Mouse (Mus musculus) adrenal gland, postnatal 14 days (tissue): ENCODE data around the gene Shb. TPM values are rescaled to one million over a fixed set of nuclear protein-coding genes. Genes with fewer than 3 reads are reported as not detected.

Experiments
- DNase-seq: peaks from one replicate; pipeline ENCODE4 v3.0.0; 2021; ENCODE audit warnings: mixed read lengths
- total RNA-seq: library from RNA; stranded (reverse); gene quantifications from 2 replicates; pipeline ENCODE4 v1.2.3, GENCODE M21; 2021

Shb gene
- total RNA-seq, 1 experiment from 2014 or later, result 76.8 TPM

- DNase-seq, result peak; percentile 49
Measured at GRCm38 (mm10) chr4:45527562-45528354, 4.5 kb downstream of the Shb start.

GRCm38 (mm10) chr4:45526846-45527561 lies 5.3 kb downstream of the Shb start:
- DNase-seq, result no peak

- no peak for DNase-seq
Measured at GRCm38 (mm10) chr4:45526175-45526574, 6.1 kb downstream of the Shb start.

- DNase-seq, result no peak
Measured at GRCm38 (mm10) chr4:45525541-45525940, 6.7 kb downstream of the Shb start.

- DNase-seq, result no peak
Measured at GRCm38 (mm10) chr4:45524602-45525001, 7.7 kb downstream of the Shb start.

- no peak for DNase-seq
Measured at GRCm38 (mm10) chr4:45523360-45523759, 8.9 kb downstream of the Shb start.

- DNase-seq, result no peak
Measured at GRCm38 (mm10) chr4:45522956-45523355, 9.3 kb downstream of the Shb start.

GRCm38 (mm10) chr4:45522583-45522900 lies 9.7 kb downstream of the Shb start:
- no peak for DNase-seq

GRCm38 (mm10) chr4:45521705-45522582 lies 10.3 kb downstream of the Shb start:
- DNase-seq, result no peak

- DNase-seq, result no peak
Measured at GRCm38 (mm10) chr4:45520375-45520774, 11.9 kb downstream of the Shb start.

GRCm38 (mm10) chr4:45517399-45517798 lies 14.9 kb downstream of the Shb start:
- peak; percentile 45 for DNase-seq

- no peak for DNase-seq
Measured at GRCm38 (mm10) chr4:45515894-45516293, 16.4 kb downstream of the Shb start.

GRCm38 (mm10) chr4:45514406-45514805 lies 17.9 kb downstream of the Shb start:
- DNase-seq, result no peak

GRCm38 (mm10) chr4:45513791-45514293 lies 18.4 kb downstream of the Shb start:
- DNase-seq, result peak; percentile 77

- DNase-seq, result no peak
Measured at GRCm38 (mm10) chr4:45513340-45513739, 18.9 kb downstream of the Shb start.

- DNase-seq, result peak; percentile 93
Measured at GRCm38 (mm10) chr4:45510163-45510562, 22.1 kb downstream of the Shb start.

GRCm38 (mm10) chr4:45509416-45509815 lies 22.9 kb downstream of the Shb start:
- DNase-seq, result no peak

- no peak for DNase-seq
Measured at GRCm38 (mm10) chr4:45508469-45508868, 23.8 kb downstream of the Shb start.

GRCm38 (mm10) chr4:45507476-45507875 lies 24.8 kb downstream of the Shb start:
- no peak for DNase-seq

GRCm38 (mm10) chr4:45507039-45507438 lies 25.2 kb downstream of the Shb start:
- DNase-seq, result no peak

GRCm38 (mm10) chr4:45506613-45507012 lies 25.7 kb downstream of the Shb start:
- peak; percentile 45 for DNase-seq

- no peak for DNase-seq
Measured at GRCm38 (mm10) chr4:45505671-45506070, 26.6 kb downstream of the Shb start.

- peak; percentile 62 for DNase-seq
Measured at GRCm38 (mm10) chr4:45505191-45505590, 27.1 kb downstream of the Shb start.
